Mouse (Mus musculus) hindbrain, postnatal 0 days (tissue): Measurements from ENCODE around the gene Nacc1. TPM values are rescaled to one million over a fixed set of nuclear protein-coding genes. Genes with fewer than 3 reads are reported as not detected.
A peak's percentile ranks its signal among the peaks of the same experiment; 100 is the strongest.

ENCODE experiments used
- ATAC-seq: fragments of 200-750 bp; cut with Nextera tagmentation; 2 replicates; pipeline ENCODE4 v1.8.0; 2017; ENCODE audit warnings: mild to moderate bottlenecking, moderate TSS enrichment, moderate library complexity
- DNase-seq: peaks from one replicate; pipeline ENCODE4 v3.0.0-alpha.2; 2015; ENCODE audit warnings: low spot score
- H3K27ac ChIP-seq: fragments of 300-500 bp; sonication (generic); 2 replicates; pipeline ENCODE4 v1.5.1; 2014; ENCODE audit warnings: mild to moderate bottlenecking
- H3K27me3 ChIP-seq: fragments of 300-500 bp; sonication (generic); 2 replicates; pipeline ENCODE4 v1.6.1; 2014; ENCODE audit warnings: low read length, mixed read lengths; ENCODE audit not compliant: insufficient read depth
- H3K36me3 ChIP-seq: fragments of 300-500 bp; sonication (generic); 2 replicates; pipeline ENCODE4 v1.6.1; 2014; ENCODE audit warnings: low read length, mixed read lengths; ENCODE audit not compliant: insufficient read depth
- H3K4me1 ChIP-seq: fragments of 300-500 bp; sonication (generic); 2 replicates; pipeline ENCODE4 v1.6.1; 2014; ENCODE audit warnings: antibody characterized with exemption, low read length, mixed read lengths; ENCODE audit not compliant: insufficient read depth
- H3K4me2 ChIP-seq: fragments of 300-500 bp; sonication (generic); 2 replicates; pipeline ENCODE4 v1.6.1; 2014; ENCODE audit warnings: low read depth, mild to moderate bottlenecking, low read length, moderate library complexity, mixed read lengths
- H3K4me3 ChIP-seq: fragments of 300-500 bp; sonication (generic); 2 replicates; pipeline ENCODE4 v1.5.1; 2014; ENCODE audit warnings: low read length
- H3K9ac ChIP-seq: fragments of 300-500 bp; sonication (generic); replicated peaks from 2 replicates; pipeline ENCODE4 v1.6.1; 2014; ENCODE audit warnings: mild to moderate bottlenecking, low read length, moderate library complexity, mixed read lengths
- H3K9me3 ChIP-seq: fragments of 300-500 bp; sonication (generic); 2 replicates; pipeline ENCODE4 v1.6.1; 2016; ENCODE audit warnings: low read length, mixed read lengths
- CTCF ChIP-seq: IDR thresholded peaks from 2 replicates; pipeline ENCODE4 v1.5.1; 2016; ENCODE audit warnings: antibody characterized with exemption, control low read depth, low read depth
- WGBS: fragments of 180-500 bp; shearing (Covaris S2); extraction: QIAGEN DNeasy Blood & Tissue Kit; methylation state at CpG from one replicate; pipeline ENCODE4 v1.1.7; 2014; 5-methylcytosine and 5-hydroxymethylcytosine counted together
- polyA plus RNA-seq: library from polyadenylated mRNA; unstranded; fragments of >200 nt; fragmentation: Nextera tagmentation; extraction: Ambion mirVana; gene quantifications from 2 replicates; pipeline ENCODE4 v1.2.1, GENCODE M21; 2015
- total RNA-seq: library from RNA; depleted of rRNA; stranded (reverse); fragments of >200 nt; gene quantifications from 2 replicates; pipeline ENCODE4 v1.2.3, GENCODE M21; 2014

The Nacc1 gene
- total and polyA plus RNA-seq, 2 experiments from 2014 or later, result 14.9 to 129 TPM

- Histone ChIP-seq H3K4me1 (peaks cover 22% of the 10 kb centered on the region), H3K4me2 (peak overlapping the region; percentile 44), H3K36me3 (no peaks in the 10 kb centered on the region), H3K27me3 (peaks cover 6% of the 10 kb centered on the region), H3K27ac (peak overlapping the region; percentile 79; the same call in 1 of the 2 replicates), H3K9ac (no peak overlapping the region; the same call in 1 of the 2 replicates), H3K4me3 (peak overlapping the region; percentile 10; the same call in 1 of the 2 replicates), H3K9me3 (no peaks in the 10 kb centered on the region)
- no peak for TF ChIP-seq CTCF
- no peak for DNase-seq
- WGBS, result 10% methylated on average over 12 of the region's 12 CpGs
- ATAC-seq, result no peak
Observed at GRCm38 (mm10) chr8:84705960-84706359, 18.3 kb upstream of the Nacc1 start.

DNA sequence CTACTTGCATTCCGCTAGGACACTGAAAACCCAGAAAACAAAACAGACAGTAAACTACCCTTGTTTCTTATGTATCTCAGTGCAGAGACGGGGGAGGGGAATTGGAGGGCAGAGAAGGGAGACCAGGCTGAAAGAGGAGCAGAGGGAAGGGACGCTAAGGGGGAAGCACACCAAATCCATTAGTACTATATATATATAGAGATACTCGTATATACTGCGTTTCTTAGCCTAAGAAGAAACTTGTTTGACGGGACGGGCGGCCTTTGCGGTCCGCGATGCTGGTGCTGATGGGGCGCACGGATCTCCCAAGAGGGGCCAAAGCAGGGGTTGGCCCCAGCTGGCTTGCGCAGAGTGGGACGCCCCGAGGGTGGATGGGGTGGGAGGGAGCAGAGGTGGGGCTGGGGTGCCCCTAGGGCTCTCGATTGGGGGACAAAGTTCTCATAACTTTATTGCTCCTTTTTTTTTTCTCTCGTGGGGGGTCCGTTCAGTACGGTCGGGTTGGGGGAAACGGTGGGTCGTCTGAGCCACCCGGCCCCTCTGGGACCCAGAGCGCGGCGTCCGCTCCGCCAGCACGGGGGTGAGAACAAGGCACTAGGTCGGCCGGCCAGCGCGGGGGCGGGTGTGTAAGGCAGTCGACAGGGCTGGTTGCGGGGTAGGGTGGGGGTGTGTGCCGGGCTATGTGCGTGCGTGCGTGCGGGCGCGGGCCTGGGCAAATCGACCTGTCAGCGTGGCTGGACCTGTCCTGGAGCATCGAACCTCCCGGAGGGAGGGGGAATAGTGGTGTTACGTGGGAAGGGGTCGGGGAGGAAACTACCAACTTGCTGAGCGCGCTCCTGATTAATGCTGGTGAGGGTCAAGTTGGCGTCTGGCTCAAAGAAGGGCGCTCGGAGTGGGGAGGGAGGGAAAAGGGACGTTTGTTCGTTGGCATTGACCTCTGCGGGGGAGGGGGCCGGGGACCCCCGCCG, 17.5 kb upstream of the Nacc1 start:
- Histone ChIP-seq H3K36me3 (no peaks in the 10 kb centered on the region), H3K4me1 (peaks cover 22% of the 10 kb centered on the region), H3K27me3 (peaks cover 6% of the 10 kb centered on the region), H3K4me2 (peak overlapping the region; percentile 44), H3K27ac (peak overlapping the region; percentile 71), H3K9ac (peak overlapping the region; percentile 18), H3K9me3 (no peaks in the 10 kb centered on the region), H3K4me3 (peak overlapping the region; percentile 15)
- no peak for TF ChIP-seq CTCF
- DNase-seq (no peak), ATAC-seq (no peak)
- WGBS, result 2% methylated on average over 54 of the region's 61 CpGs

DNA sequence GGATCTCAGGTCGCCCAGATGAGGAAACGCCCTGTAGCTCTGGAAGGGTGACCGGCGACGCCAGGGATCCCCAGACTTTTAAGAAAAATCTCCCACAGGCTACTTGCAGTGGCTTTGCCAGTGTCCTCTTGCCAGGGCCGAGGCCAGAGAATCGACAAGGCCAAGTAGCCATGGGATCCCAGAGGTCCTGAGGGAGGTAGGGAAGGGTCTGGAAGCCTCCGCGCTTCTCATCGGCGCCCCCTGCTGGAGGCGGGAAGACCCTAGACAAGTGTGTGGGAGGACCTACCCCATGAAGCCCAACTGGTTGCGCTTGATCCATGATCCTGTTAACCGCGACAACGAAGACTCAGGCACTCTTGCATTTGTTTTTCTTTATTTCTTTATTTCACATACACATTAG, 16.7 kb upstream of the Nacc1 start:
- Histone ChIP-seq H3K4me1 (peaks cover 17% of the 10 kb centered on the region; the same call in 1 of the 2 replicates), H3K9ac (no peak overlapping the region), H3K27ac (peak overlapping the region; percentile 71; the same call in 1 of the 2 replicates), H3K27me3 (peaks cover 6% of the 10 kb centered on the region), H3K36me3 (no peaks in the 10 kb centered on the region), H3K9me3 (no peaks in the 10 kb centered on the region), H3K4me2 (peak overlapping the region; percentile 44), H3K4me3 (no peak overlapping the region)
- WGBS, result 7% methylated on average over 16 of the region's 16 CpGs
- TF ChIP-seq CTCF, result peak; percentile 82
- DNase-seq (peak; percentile 91), ATAC-seq (peak; percentile 57)

GRCm38 (mm10) chr8:84703466-84704249, 16.0 kb upstream of the Nacc1 start:
- WGBS, result 17% methylated on average over 38 of the region's 38 CpGs
- Histone ChIP-seq H3K27me3 (peaks cover 6% of the 10 kb centered on the region), H3K36me3 (peaks cover 6% of the 10 kb centered on the region; the same call in 1 of the 2 replicates), H3K4me1 (peaks cover 16% of the 10 kb centered on the region; the same call in 1 of the 2 replicates), H3K27ac (peak overlapping the region; percentile 71; the same call in 1 of the 2 replicates), H3K4me2 (peak overlapping the region; percentile 44), H3K9me3 (no peaks in the 10 kb centered on the region), H3K9ac (no peak overlapping the region), H3K4me3 (no peak overlapping the region)
- no peak for TF ChIP-seq CTCF
- no peak for ATAC-seq
- no peak for DNase-seq

DNA sequence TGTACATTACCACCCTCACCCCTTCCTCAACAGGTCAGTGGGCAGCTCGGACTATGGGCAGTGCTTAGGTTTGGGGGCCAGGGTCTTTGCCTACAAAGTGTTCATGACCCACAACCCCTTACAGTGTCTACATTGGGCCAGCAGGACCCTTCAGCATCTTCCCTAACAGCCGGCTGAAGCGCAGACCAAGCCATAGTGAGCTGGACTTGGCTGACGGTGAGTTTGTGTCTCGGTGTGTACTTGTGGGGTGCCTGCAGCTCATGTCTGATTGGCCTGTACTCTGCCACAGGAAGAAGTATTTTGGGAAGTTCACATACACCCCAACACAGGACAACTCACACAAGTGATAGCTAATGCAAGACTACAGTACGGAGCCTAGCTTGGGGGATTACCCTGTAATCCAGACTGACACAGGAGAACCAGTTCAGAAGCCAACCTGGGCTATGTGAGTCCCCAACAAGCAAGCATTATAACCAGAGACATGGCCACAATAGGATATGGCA, 15.4 kb upstream of the Nacc1 start:
- ATAC-seq (no peak), DNase-seq (no peak)
- 81% methylated on average over 6 of the region's 6 CpGs for WGBS
- 0 out of 2 replicates have a peak overlapping the region, but pooled peaks have one; percentile 22 for H3K4me2 ChIP-seq
- H3K36me3 ChIP-seq, result peaks cover 6% of the 10 kb centered on the region; the same call in 1 of the 2 replicates
- H3K27ac ChIP-seq, result no peak overlapping the region
- H3K9ac ChIP-seq, result no peak overlapping the region
- H3K27me3 ChIP-seq, result peaks cover 6% of the 10 kb centered on the region
- H3K9me3 ChIP-seq, result no peaks in the 10 kb centered on the region
- H3K4me3 ChIP-seq, result no peak overlapping the region
- TF ChIP-seq CTCF, result no peak
- peaks cover 16% of the 10 kb centered on the region; the same call in 1 of the 2 replicates for H3K4me1 ChIP-seq

- DNase-seq (no peak), ATAC-seq (no peak)
- no peak for TF ChIP-seq CTCF
- Histone ChIP-seq H3K27me3 (peaks cover 6% of the 10 kb centered on the region), H3K9ac (no peak overlapping the region), H3K4me2 (peak overlapping the region; percentile 22), H3K9me3 (no peaks in the 10 kb centered on the region), H3K4me1 (peaks cover 13% of the 10 kb centered on the region; the same call in 1 of the 2 replicates), H3K27ac (peak overlapping the region; percentile 41; the same call in 1 of the 2 replicates), H3K4me3 (no peak overlapping the region), H3K36me3 (peaks cover 6% of the 10 kb centered on the region)
- 84% methylated on average over 9 of the region's 9 CpGs for WGBS
Observed at GRCm38 (mm10) chr8:84702561-84702960, 14.9 kb upstream of the Nacc1 start.
